Mouse (Mus musculus) kidney, adult 18-20 months (tissue): ENCODE measurements around the gene Camkmt.

Experiments used
- DNase-seq: peaks from one replicate; pipeline ENCODE4 v3.0.0; 2021

Camkmt gene

GRCm38 (mm10) chr17:85507089-85507460 lies 416.7 kb downstream of the Camkmt start:
- DNase-seq: no peak
